Mouse (Mus musculus) E14TG2a.4 (cell line): ENCODE measurements around the gene Tesmin.

Experiments used
- CTCF ChIP-seq: conservative IDR thresholded peaks from 2 replicates; pipeline ENCODE4 v1.5.1; 2014; ENCODE audit warnings: low read length
- NANOG ChIP-seq: IDR thresholded peaks from 2 replicates; pipeline ENCODE4 v1.6.1; 2014; ENCODE audit warnings: borderline replicate concordance, low read length, mixed read lengths

- TF ChIP-seq CTCF = no peak
- TF ChIP-seq NANOG = no peak
Observed at GRCm38 (mm10) chr19:3402390-3402789, 13.7 kb downstream of the Tesmin start.
